Mouse (Mus musculus): ENCODE measurements around the gene Ipo8. TPM values are rescaled to one million over a fixed set of nuclear protein-coding genes. Genes with fewer than 3 reads are reported as not detected.
A peak's percentile ranks its signal among the peaks of the same experiment; 100 is the strongest.

Gene Ipo8
- polyA plus RNA-seq (2012; rRNA removed): 17.5 and 22.3 TPM in 2 replicates

DNA sequence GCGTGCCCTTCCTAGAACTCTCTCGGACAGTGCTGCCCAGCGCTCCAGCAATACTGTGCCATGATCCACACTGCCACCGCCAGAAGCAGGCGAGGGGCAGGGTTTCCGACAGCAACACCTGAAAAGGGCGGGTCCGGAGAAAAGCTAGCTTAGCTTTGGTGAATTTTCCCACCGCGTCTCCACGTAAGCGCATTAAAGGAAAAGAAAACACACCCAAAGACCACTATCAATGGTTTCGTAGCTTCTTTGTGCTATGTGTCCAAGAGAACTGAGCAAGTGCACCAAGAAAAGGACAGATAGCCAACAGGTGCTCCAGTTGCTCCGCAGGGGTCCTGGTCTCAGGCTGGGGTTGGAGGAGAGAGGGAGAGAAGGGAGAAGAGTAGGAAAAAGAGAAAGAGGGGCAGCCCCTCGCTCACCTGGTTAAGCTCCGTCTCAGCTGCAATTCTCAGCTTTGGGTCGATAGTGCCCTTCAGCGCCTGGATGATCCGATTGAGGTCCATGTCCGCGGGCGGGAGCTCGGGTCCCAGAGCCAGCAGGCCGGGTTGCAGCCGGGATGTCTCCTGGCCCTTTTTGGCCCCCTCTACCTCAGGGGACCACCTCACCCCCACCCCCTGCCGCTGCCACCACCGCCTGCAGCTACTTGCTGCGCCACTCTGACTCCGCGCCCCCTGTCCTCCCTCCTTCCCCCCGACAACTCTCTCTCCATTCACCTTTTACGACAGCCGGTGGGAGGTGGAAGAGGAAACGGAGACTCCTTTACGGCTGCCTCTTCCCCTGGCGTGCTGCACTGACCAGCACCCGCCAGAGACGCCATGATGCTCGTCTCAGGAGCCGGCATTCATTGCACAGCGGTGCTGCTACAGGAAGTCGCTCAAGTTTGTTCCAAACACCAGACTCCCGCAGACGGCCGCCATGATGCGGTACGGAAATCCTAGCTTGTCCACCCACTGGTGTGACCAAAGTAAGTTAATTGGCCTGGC lies at the start of gene Ipo8:
TSS of gene Ipo8 (minus strand) at position 720 of the 980 bp plus-strand sequence.
- DNase-seq (ENCODE audit: low read depth): peak; percentile 99
- TF ChIP-seq CTCF (IDR thresholded peaks at IDR 0.05; ENCODE audit: borderline replicate concordance, extremely low read depth, insufficient read depth, insufficient read length) (no peak), POLR2A (IDR thresholded peaks at IDR 0.05; ENCODE audit: borderline replicate concordance, extremely low read depth, insufficient read depth, insufficient read length, poor library complexity, severe bottlenecking) (peak; percentile 56; the same call in 1 of the 2 replicates)

DNA sequence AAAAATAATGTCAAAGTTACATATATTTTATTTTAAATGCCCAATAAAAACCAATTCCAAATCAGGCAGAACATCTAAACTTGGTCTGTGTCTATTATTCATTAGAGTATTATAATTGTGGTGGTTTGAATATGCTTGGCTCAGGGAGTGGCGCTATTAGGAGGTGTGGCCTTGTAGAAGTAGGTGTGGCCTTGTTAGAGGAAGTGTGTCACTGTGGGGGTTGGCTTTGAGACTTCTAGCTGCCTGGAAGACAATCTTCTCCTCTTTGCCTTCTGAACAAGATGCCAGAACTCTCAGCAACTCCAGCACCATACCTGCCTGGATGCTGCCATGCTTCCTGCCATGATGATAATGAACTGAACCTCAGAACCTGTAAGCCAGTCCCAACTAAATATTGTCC lies 42.6 kb upstream of the Ipo8 start:
- no peak for TF ChIP-seq CTCF (IDR thresholded peaks at IDR 0.05; ENCODE audit: borderline replicate concordance, extremely low read depth, insufficient read depth, insufficient read length)
- no peak for DNase-seq (ENCODE audit: low read depth)

DNA sequence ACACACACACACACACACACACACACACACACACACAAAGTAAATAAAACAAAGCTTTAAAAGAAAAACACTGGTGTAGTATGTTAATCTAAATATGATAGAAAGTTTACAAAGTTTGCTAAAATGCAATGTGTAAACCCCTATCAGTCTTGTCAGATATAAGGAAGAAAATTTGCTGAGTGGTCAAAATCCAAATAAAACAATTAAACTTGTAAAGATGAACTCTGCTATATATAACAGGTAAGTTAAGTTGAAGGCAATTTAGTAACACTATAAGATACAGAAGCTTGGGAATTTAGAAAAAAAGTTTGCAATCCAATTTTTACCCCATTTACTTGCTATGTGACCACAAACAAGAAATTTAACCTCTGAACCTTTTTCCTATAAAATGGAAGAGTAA lies 14.4 kb upstream of the Ipo8 start:
- no peak for DNase-seq (ENCODE audit: low read depth)
- no peak for TF ChIP-seq CTCF (IDR thresholded peaks at IDR 0.05; ENCODE audit: borderline replicate concordance, extremely low read depth, insufficient read depth, insufficient read length)
- no peak for TF ChIP-seq POLR2A (IDR thresholded peaks at IDR 0.05; ENCODE audit: borderline replicate concordance, extremely low read depth, insufficient read depth, insufficient read length, poor library complexity, severe bottlenecking)

DNA sequence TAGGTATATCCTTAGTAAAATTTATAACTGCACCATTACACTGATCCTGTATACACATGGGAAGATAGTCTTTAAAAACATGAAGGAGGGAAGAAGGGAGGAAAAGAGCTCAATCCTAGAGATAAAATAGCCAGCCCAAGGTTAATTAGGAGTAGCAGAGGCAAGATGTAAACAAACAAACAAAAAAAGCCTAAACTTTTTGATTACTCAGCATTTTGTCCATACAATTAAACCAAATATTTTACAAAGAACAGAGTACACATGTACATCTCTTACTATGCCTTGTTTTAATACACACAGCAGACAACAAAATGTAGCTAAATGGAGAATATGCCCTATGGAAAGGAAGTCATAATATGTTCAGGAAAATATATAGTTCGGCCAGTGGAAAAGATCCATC lies 10.5 kb upstream of the Ipo8 start:
- no peak for TF ChIP-seq POLR2A (IDR thresholded peaks at IDR 0.05; ENCODE audit: borderline replicate concordance, extremely low read depth, insufficient read depth, insufficient read length, poor library complexity, severe bottlenecking)
- no peak for TF ChIP-seq CTCF (IDR thresholded peaks at IDR 0.05; ENCODE audit: borderline replicate concordance, extremely low read depth, insufficient read depth, insufficient read length)
- no peak for DNase-seq (ENCODE audit: low read depth)

DNA sequence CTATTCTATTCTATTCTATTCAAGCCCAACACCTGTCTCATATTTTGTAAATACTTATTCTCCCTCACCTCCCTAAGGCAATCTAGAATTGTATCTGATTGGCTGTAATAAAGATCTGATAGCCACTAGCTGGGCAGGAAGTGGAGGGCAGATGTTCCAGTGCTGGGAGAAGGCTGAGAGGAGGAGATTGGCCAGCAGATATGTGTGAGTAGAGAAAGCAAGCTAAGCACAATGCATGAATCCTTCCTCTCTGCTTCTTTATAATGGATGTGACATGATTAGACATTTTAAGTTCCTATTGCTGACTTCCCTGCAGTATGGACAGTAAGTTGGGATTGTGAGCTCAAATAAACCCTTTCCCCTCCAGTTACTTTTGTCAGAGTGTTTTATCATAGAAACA lies 7.2 kb upstream of the Ipo8 start:
- no peak for TF ChIP-seq CTCF (IDR thresholded peaks at IDR 0.05; ENCODE audit: borderline replicate concordance, extremely low read depth, insufficient read depth, insufficient read length)
- no peak for DNase-seq (ENCODE audit: low read depth)

DNA sequence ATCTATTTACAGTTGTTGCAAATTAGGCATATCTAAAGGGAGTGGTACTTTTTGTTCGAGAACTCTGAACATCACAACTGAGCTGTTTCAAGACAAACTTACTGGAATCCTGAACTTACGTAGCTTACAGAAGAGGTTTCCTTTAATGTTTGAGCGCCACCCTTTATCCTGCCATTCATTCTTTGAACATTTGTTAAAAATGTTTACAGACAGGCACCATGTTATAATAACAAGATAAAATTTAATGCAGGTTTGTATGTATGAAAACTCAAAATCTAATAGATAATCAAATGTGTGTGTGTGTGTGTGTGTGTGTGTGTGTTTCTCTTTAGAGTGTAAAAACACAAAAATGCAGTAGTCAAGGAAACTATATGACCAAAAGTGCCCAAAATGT lies 458 bp upstream of the Ipo8 start:
- DNase-seq (ENCODE audit: low read depth): no peak
- TF ChIP-seq CTCF (IDR thresholded peaks at IDR 0.05; ENCODE audit: borderline replicate concordance, extremely low read depth, insufficient read depth, insufficient read length): no peak
- no peak for TF ChIP-seq POLR2A (IDR thresholded peaks at IDR 0.05; ENCODE audit: borderline replicate concordance, extremely low read depth, insufficient read depth, insufficient read length, poor library complexity, severe bottlenecking)

DNA sequence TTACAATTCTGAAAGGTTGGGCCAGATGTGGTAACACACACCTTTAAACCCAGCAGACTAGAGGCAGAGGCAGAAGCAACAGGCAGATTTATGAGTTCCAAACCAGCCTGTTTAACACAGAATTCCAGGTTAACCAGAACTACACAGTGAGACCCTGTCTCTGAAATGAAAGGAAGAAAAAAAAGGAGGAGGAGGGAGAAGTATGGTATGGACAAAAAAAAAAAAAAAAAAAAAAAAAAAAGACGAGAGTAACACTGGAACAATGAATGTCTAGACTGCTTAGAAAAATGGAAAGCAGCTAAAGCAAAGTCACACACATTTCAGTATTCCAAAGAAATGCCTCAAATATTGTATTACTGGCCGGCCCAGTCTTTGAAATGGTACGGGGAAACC lies 916 bp downstream of the Ipo8 start:
- no peak for DNase-seq (ENCODE audit: low read depth)
- TF ChIP-seq POLR2A (IDR thresholded peaks at IDR 0.05; ENCODE audit: borderline replicate concordance, extremely low read depth, insufficient read depth, insufficient read length, poor library complexity, severe bottlenecking) (no peak), CTCF (IDR thresholded peaks at IDR 0.05; ENCODE audit: borderline replicate concordance, extremely low read depth, insufficient read depth, insufficient read length) (no peak)

DNA sequence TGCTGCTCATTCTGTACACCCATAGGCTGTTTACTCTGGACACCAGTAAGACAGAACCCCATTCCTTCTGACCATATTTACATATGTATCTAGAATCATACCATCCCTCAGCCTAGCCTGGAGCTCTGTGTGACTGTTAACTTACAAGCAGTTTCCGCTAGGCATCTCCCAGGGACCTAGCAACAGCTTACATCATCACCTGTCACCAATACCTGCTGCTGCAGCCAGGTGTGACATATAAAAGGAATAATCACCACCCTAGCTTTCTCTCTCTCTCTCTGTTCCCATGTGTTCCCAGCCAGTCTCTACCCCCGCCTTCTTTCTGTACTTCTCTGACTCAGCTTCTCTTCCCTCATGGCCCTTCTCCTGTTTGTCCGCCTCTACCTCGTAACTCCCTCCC lies 5.1 kb downstream of the Ipo8 start:
- TF ChIP-seq POLR2A (IDR thresholded peaks at IDR 0.05; ENCODE audit: borderline replicate concordance, extremely low read depth, insufficient read depth, insufficient read length, poor library complexity, severe bottlenecking): no peak
- no peak for TF ChIP-seq CTCF (IDR thresholded peaks at IDR 0.05; ENCODE audit: borderline replicate concordance, extremely low read depth, insufficient read depth, insufficient read length)
- no peak for DNase-seq (ENCODE audit: low read depth)

DNA sequence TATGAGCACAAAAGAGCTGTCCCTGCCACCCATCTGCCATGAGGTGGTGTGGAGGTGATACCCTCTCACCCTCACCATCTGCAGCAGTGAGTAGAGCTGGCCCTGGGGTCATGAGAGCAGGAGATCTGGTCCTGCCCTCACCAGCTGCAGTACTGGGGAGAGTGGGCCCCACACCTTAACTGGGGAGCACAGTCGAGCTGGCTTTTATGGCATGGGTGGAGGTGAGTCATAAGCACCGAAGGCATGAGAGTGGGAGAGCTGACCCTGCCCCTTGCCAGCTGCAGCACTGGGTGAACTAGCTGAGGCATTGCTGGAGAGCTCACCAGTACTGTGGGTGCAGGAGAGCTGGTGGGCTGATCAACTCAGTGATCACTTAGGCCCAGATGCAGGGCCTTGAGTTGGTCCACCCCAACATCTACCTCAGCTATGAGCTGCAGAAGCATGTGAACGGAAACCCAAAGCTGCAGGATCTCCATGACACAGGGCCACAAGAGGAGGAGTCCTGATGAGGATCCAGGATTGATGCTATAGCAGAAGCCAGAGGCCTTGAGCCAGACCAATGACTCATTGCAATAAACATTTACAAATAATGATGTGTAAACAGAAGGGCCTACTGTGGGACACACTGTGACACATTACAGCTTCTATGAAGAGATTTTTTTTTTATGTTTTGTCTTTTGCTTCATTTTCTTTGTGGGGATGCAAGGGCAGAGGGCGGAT lies 12.5 kb downstream of the Ipo8 start:
- no peak for DNase-seq (ENCODE audit: low read depth)
- TF ChIP-seq POLR2A (IDR thresholded peaks at IDR 0.05; ENCODE audit: borderline replicate concordance, extremely low read depth, insufficient read depth, insufficient read length, poor library complexity, severe bottlenecking): no peak
- no peak for TF ChIP-seq CTCF (IDR thresholded peaks at IDR 0.05; ENCODE audit: borderline replicate concordance, extremely low read depth, insufficient read depth, insufficient read length)

DNA sequence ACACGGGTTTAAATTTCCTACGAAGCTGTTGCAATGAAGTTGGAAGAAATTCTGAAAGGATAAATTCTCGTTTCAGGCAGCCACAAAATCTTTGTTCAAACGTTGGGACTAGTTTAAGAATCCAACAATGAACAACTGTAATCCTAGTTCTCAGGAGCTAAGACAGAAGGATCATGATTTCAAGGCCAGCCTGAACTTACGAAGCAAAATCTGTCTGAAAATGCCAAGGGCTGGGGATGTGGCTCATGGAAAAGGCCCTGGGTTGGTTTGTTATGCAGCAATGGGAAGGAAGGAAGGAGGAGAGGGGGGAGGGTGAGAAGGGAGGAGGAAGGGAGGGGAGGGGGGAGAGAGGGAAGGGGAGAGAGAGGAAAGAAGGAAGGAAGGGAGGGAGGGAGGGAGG lies 14.5 kb downstream of the Ipo8 start:
- TF ChIP-seq CTCF (IDR thresholded peaks at IDR 0.05; ENCODE audit: borderline replicate concordance, extremely low read depth, insufficient read depth, insufficient read length) (no peak), POLR2A (IDR thresholded peaks at IDR 0.05; ENCODE audit: borderline replicate concordance, extremely low read depth, insufficient read depth, insufficient read length, poor library complexity, severe bottlenecking) (no peak)
- no peak for DNase-seq (ENCODE audit: low read depth)

DNA sequence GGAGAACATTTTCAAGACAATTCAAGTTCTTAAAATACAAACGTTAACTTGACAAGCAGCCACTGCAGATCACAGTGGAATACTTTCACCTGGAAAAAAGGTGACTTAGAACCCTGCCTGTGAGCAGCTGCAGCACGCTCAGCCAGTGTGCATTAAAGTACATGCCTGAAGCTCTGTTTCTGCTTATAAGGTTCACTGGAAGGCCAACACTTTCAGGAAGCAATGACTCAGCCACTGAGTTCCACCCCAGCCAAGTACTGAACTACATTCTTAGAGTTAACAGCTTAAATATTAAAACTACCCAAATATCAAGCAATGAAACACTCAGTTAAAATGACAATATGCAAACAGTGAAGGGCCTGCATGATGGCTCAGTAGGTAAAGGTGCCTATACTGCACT lies 20.1 kb downstream of the Ipo8 start:
- no peak for DNase-seq (ENCODE audit: low read depth)
- TF ChIP-seq POLR2A (IDR thresholded peaks at IDR 0.05; ENCODE audit: borderline replicate concordance, extremely low read depth, insufficient read depth, insufficient read length, poor library complexity, severe bottlenecking): no peak
- TF ChIP-seq CTCF (IDR thresholded peaks at IDR 0.05; ENCODE audit: borderline replicate concordance, extremely low read depth, insufficient read depth, insufficient read length): no peak

DNA sequence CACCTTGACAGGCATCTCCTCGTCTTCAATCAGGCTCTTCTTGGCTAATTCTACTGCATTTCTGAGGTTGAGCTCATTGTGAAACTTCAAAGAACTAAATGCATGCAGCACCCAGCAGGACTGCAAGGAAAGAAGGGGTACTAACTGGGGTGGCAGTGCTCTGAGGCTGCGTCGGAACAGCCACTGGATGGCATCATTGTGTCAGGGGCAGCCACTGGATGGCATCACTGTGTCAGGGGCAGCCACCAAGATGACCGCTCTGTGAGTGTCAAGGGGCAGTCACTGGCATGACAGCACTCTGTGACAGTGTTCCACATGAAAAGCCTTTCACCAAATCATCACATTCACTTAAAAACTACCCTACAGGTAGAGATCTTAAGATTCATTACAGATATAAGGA lies 31.5 kb downstream of the Ipo8 start:
- no peak for TF ChIP-seq CTCF (IDR thresholded peaks at IDR 0.05; ENCODE audit: borderline replicate concordance, extremely low read depth, insufficient read depth, insufficient read length)
- TF ChIP-seq POLR2A (IDR thresholded peaks at IDR 0.05; ENCODE audit: borderline replicate concordance, extremely low read depth, insufficient read depth, insufficient read length, poor library complexity, severe bottlenecking): no peak
- DNase-seq (ENCODE audit: low read depth): no peak

All from brain, embryonic 14.5 days (tissue).